Mouse (Mus musculus) stomach, embryonic 15.5 days (tissue): ENCODE results near the gene Slco3a1. TPM values are rescaled to one million over a fixed set of nuclear protein-coding genes. Genes with fewer than 3 reads are reported as not detected.

Experiments used
- ATAC-seq: fragments of 200-750 bp; cut with Nextera tagmentation; 2 replicates; pipeline ENCODE4 v1.8.0; 2017; ENCODE audit warnings: low read depth, moderate number of reproducible peaks, moderate TSS enrichment; ENCODE audit not compliant: insufficient read depth, low FRiP score
- H3K27ac ChIP-seq: fragments of 300-500 bp; sonication (generic); 2 replicates; pipeline ENCODE4 v1.5.1; 2015; ENCODE audit warnings: mild to moderate bottlenecking, inconsistent platforms
- H3K27me3 ChIP-seq: fragments of 300-500 bp; sonication (generic); replicated peaks from 2 replicates; pipeline ENCODE4 v1.6.1; 2015; ENCODE audit warnings: inconsistent platforms
- H3K36me3 ChIP-seq: fragments of 300-500 bp; sonication (generic); 2 replicates; pipeline ENCODE4 v1.6.1; 2015; ENCODE audit warnings: inconsistent platforms
- H3K4me1 ChIP-seq: fragments of 300-500 bp; sonication (generic); 2 replicates; pipeline ENCODE4 v1.6.1; 2015; ENCODE audit warnings: inconsistent platforms
- H3K4me2 ChIP-seq: fragments of 300-500 bp; sonication (generic); 2 replicates; pipeline ENCODE4 v1.6.1; 2015; ENCODE audit warnings: mild to moderate bottlenecking, inconsistent platforms
- H3K4me3 ChIP-seq: fragments of 300-500 bp; sonication (generic); replicated peaks from 2 replicates; pipeline ENCODE4 v1.5.1; 2015; ENCODE audit warnings: inconsistent platforms
- H3K9ac ChIP-seq: fragments of 300-500 bp; sonication (generic); 2 replicates; pipeline ENCODE4 v1.6.1; 2015; ENCODE audit warnings: inconsistent platforms
- H3K9me3 ChIP-seq: fragments of 300-500 bp; sonication (generic); 2 replicates; pipeline ENCODE4 v1.6.1; 2016; ENCODE audit warnings: inconsistent platforms
- WGBS: fragments of 180-500 bp; shearing (Covaris S2); methylation state at CpG from one replicate; pipeline ENCODE4 v1.1.7; 2015; 5-methylcytosine and 5-hydroxymethylcytosine counted together
- polyA plus RNA-seq: library from polyadenylated mRNA; unstranded; fragments of >200 nt; fragmentation: Nextera tagmentation; extraction: Ambion mirVana; gene quantifications from 2 replicates; pipeline ENCODE4 v1.2.1, GENCODE M21; 2015

Slco3a1 gene
- polyA plus RNA-seq, 1 experiment from 2014 or later: 11.4 TPM

GRCm38 (mm10) chr7:74499470-74499869 lies 55.1 kb downstream of the Slco3a1 start:
- 89% methylated on average over 5 of the region's 5 CpGs for WGBS
- no peak overlapping the region for H3K4me2 ChIP-seq
- H3K4me1 ChIP-seq: no peaks in the 10 kb centered on the region
- ATAC-seq: no peak
- H3K9ac ChIP-seq: no peak overlapping the region
- H3K4me3 ChIP-seq: no peak overlapping the region
- H3K36me3 ChIP-seq: no peaks in the 10 kb centered on the region
- no peaks in the 10 kb centered on the region for H3K9me3 ChIP-seq
- no peak overlapping the region for H3K27ac ChIP-seq
- H3K27me3 ChIP-seq: no peaks in the 10 kb centered on the region

GRCm38 (mm10) chr7:74498266-74498980 lies 56.2 kb downstream of the Slco3a1 start:
- H3K9me3 ChIP-seq: no peaks in the 10 kb centered on the region
- H3K27me3 ChIP-seq: no peaks in the 10 kb centered on the region
- H3K4me1 ChIP-seq: no peaks in the 10 kb centered on the region
- no peak for ATAC-seq
- WGBS: 80% methylated on average over 4 of the region's 4 CpGs
- no peak overlapping the region for H3K9ac ChIP-seq
- no peak overlapping the region for H3K4me3 ChIP-seq
- H3K4me2 ChIP-seq: no peak overlapping the region
- no peaks in the 10 kb centered on the region for H3K36me3 ChIP-seq
- no peak overlapping the region for H3K27ac ChIP-seq

GRCm38 (mm10) chr7:74497203-74497602 lies 57.4 kb downstream of the Slco3a1 start:
- Histone ChIP-seq H3K4me1 (no peaks in the 10 kb centered on the region), H3K9me3 (no peaks in the 10 kb centered on the region), H3K4me3 (no peak overlapping the region), H3K4me2 (no peak overlapping the region), H3K36me3 (no peaks in the 10 kb centered on the region), H3K27me3 (no peaks in the 10 kb centered on the region), H3K9ac (no peak overlapping the region), H3K27ac (no peak overlapping the region)
- 73% methylated on average over 2 of the region's 2 CpGs for WGBS
- ATAC-seq: no peak

GRCm38 (mm10) chr7:74495451-74495850 lies 59.1 kb downstream of the Slco3a1 start:
- Histone ChIP-seq H3K9ac (no peak overlapping the region), H3K4me3 (no peak overlapping the region), H3K4me1 (no peaks in the 10 kb centered on the region), H3K27ac (no peak overlapping the region), H3K4me2 (no peak overlapping the region), H3K9me3 (no peaks in the 10 kb centered on the region), H3K27me3 (no peaks in the 10 kb centered on the region), H3K36me3 (no peaks in the 10 kb centered on the region)
- WGBS: 76% methylated on average over 2 of the region's 2 CpGs
- ATAC-seq: no peak

GRCm38 (mm10) chr7:74493775-74494174 lies 60.8 kb downstream of the Slco3a1 start:
- 72% methylated on average over 1 of the region's 1 CpGs for WGBS

GRCm38 (mm10) chr7:74491683-74492355 lies 62.8 kb downstream of the Slco3a1 start:
- no peaks in the 10 kb centered on the region for H3K4me1 ChIP-seq
- H3K36me3 ChIP-seq: no peaks in the 10 kb centered on the region
- H3K4me2 ChIP-seq: no peak overlapping the region
- 45% methylated on average over 9 of the region's 9 CpGs for WGBS
- no peak overlapping the region for H3K9ac ChIP-seq
- H3K27me3 ChIP-seq: no peaks in the 10 kb centered on the region
- no peak overlapping the region for H3K4me3 ChIP-seq
- H3K27ac ChIP-seq: no peak overlapping the region
- no peak for ATAC-seq
- H3K9me3 ChIP-seq: no peaks in the 10 kb centered on the region

More at GRCm38 (mm10) chr7:74493775-74494174, 60.8 kb downstream of the Slco3a1 start:
- Histone ChIP-seq H3K4me3 (no peak overlapping the region), H3K9ac (no peak overlapping the region), H3K27ac (no peak overlapping the region), H3K9me3 (no peaks in the 10 kb centered on the region), H3K4me1 (no peaks in the 10 kb centered on the region), H3K36me3 (no peaks in the 10 kb centered on the region), H3K4me2 (no peak overlapping the region), H3K27me3 (no peaks in the 10 kb centered on the region)
- no peak for ATAC-seq

GRCm38 (mm10) chr7:74488141-74488540 lies 66.4 kb downstream of the Slco3a1 start:
- Histone ChIP-seq H3K9ac (no peak overlapping the region), H3K4me2 (no peak overlapping the region), H3K4me3 (no peak overlapping the region), H3K9me3 (no peaks in the 10 kb centered on the region), H3K27me3 (no peaks in the 10 kb centered on the region), H3K36me3 (no peaks in the 10 kb centered on the region), H3K4me1 (no peaks in the 10 kb centered on the region), H3K27ac (no peak overlapping the region)
- WGBS: 87% methylated on average over 3 of the region's 3 CpGs
- no peak for ATAC-seq

GRCm38 (mm10) chr7:74487727-74488126 lies 66.9 kb downstream of the Slco3a1 start:
- no peak for ATAC-seq
- Histone ChIP-seq H3K9ac (no peak overlapping the region), H3K27me3 (no peaks in the 10 kb centered on the region), H3K4me2 (no peak overlapping the region), H3K4me3 (no peak overlapping the region), H3K27ac (no peak overlapping the region), H3K4me1 (no peaks in the 10 kb centered on the region), H3K9me3 (no peaks in the 10 kb centered on the region), H3K36me3 (no peaks in the 10 kb centered on the region)
- 85% methylated on average over 3 of the region's 3 CpGs for WGBS

GRCm38 (mm10) chr7:74486083-74486482 lies 68.5 kb downstream of the Slco3a1 start:
- Histone ChIP-seq H3K9me3 (no peaks in the 10 kb centered on the region), H3K4me2 (no peak overlapping the region), H3K4me3 (no peak overlapping the region), H3K9ac (no peak overlapping the region), H3K27me3 (no peaks in the 10 kb centered on the region), H3K36me3 (no peaks in the 10 kb centered on the region), H3K27ac (no peak overlapping the region), H3K4me1 (no peaks in the 10 kb centered on the region)
- no peak for ATAC-seq
- 87% methylated on average over 4 of the region's 4 CpGs for WGBS

- no peaks in the 10 kb centered on the region for H3K4me1 ChIP-seq
- no peaks in the 10 kb centered on the region for H3K36me3 ChIP-seq
- no peak overlapping the region for H3K9ac ChIP-seq
- H3K4me2 ChIP-seq: no peak overlapping the region
- no peaks in the 10 kb centered on the region for H3K9me3 ChIP-seq
- no peak overlapping the region for H3K4me3 ChIP-seq
- 78% methylated on average over 2 of the region's 2 CpGs for WGBS
- no peak overlapping the region for H3K27ac ChIP-seq
- no peak for ATAC-seq
- H3K27me3 ChIP-seq: no peaks in the 10 kb centered on the region
These were observed 68.9 kb downstream of the Slco3a1 start for GRCm38 (mm10) chr7:74485669-74486068.

GRCm38 (mm10) chr7:74484024-74484385 lies 70.6 kb downstream of the Slco3a1 start:
- WGBS: 85% methylated on average over 2 of the region's 2 CpGs
- no peak for ATAC-seq
- Histone ChIP-seq H3K36me3 (no peaks in the 10 kb centered on the region), H3K9me3 (no peaks in the 10 kb centered on the region), H3K4me2 (no peak overlapping the region), H3K27ac (no peak overlapping the region), H3K4me3 (no peak overlapping the region), H3K27me3 (no peaks in the 10 kb centered on the region), H3K4me1 (no peaks in the 10 kb centered on the region), H3K9ac (no peak overlapping the region)

- no peaks in the 10 kb centered on the region for H3K9me3 ChIP-seq
- ATAC-seq: no peak
- no peak overlapping the region for H3K4me2 ChIP-seq
- H3K4me1 ChIP-seq: no peaks in the 10 kb centered on the region
- H3K27ac ChIP-seq: no peak overlapping the region
- no peaks in the 10 kb centered on the region for H3K36me3 ChIP-seq
- no peaks in the 10 kb centered on the region for H3K27me3 ChIP-seq
- H3K4me3 ChIP-seq: no peak overlapping the region
- H3K9ac ChIP-seq: no peak overlapping the region
- 71% methylated on average over 3 of the region's 3 CpGs for WGBS
These were observed 71.1 kb downstream of the Slco3a1 start for GRCm38 (mm10) chr7:74483294-74484023.
